Mouse (Mus musculus): ENCODE measurements at regions not wholly inside any gene's neighbourhood (a gene's known extent, or its start where the extent isn't known, plus 50 kb on each side); places are given as distances from the start of the nearest gene placed in this dataset.
A peak's percentile ranks its signal among the peaks of the same experiment; 100 is the strongest.

- no peak for DNase-seq
Measured at GRCm38 (mm10) chr5:18080761-18081160, 118.4 kb downstream of the Gnat3 start.

DNA sequence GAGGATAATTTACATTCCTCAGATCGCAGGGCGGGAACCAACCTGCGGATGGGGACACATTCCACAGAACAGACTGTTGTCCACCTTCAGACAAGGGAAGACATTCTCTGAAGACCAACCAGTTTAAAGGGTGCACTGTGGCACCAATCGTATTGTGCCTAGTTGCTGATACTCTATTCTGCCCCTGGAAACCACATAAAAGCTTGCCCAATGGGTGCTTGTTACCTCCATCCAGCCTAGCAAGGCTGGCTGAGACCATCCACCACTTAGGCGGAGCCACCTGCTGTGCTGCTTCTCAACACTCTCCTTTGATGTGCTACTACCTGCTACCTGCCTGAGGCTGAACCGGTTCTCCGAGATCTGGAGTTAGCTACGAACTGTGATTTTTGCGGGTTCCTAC, 119.9 kb downstream of the Gnat3 start:
- no peak for DNase-seq

DNA sequence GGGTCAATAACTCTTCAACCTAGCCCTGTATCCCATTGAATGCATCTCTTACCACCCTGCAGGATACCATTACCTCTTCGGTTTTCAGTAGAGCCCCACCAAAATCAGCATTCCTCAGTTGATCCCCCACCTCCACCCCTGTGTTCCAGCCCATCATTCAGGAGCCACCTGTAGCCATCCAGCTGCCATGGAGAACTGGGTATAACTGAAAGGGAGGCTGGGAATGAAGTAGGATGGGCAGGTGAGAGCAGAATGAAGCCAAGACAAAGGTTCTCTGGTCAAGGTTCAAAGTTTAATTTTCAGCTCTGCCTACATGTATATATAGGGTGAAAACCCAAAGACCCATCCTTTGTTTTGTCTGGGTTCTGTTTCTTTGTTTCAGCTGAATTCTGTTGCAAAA, 121.4 kb downstream of the Gnat3 start:
- DNase-seq, result no peak

DNA sequence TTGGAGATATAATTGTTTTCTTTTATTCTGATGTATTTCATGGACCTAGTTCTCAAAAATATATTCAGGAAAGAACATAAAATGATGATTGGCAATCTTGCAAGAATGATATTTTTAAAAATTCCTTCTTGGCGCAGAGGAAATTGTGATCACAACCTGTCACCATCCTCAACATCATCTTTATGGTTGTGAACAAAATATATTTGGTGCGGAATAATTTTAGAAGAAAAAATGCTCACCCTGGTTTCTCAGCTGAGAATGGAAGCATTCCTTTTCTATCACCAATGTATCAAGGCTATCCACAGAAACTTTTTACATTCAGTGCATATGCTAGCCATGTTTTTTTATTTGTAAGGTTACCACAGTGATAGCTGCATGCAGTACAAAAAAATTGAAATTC, 123.1 kb downstream of the Gnat3 start:
- no peak for DNase-seq

DNA sequence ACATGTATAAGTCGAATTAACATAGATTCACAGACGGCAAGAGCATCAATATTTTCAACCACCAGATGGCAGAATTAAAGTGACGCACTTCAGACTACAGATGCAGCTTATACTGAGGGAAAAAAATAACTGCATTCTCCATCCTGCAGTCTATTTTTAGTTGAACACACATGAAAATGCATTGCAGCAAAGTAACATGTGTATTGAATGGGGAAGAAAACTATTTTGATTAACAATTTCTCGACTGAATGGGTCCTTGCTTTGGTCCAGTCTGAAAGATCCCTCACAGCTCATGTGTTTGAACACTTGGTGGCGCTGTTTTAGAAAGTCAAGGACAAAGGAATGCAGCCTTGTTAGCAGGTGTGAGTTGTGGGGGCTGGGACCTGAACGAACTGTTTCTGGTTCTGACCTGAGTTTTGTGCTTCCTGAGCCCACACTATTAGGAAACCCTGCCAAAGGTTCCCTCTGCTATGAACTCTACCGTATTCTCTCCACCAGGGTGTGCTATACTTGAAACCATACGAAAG, 125.6 kb downstream of the Gnat3 start:
- peak; percentile 73 for DNase-seq

DNA sequence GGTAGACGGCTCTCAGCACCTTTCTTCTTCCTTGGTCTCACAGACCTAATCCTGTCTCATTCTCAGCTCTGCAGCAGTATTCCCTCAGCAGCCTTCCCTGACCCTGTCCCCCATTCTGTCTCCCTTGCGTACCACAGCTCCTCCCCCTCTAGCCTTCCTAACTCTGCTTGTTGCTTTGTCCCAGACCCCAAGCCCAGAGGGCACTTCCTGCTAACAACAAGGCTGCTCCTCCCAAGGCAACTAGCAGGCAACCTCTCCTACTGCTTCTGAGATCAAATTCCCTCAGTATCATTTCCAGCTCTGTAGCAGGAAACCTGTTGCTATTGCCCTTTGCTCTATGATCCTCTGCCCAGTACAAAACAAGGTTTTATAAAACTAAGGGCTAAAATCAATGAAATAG, 127.6 kb downstream of the Gnat3 start:
- no peak for DNase-seq

GRCm38 (mm10) chr5:18114905-18115689, 152.7 kb downstream of the Gnat3 start:
- DNase-seq, result no peak

DNA sequence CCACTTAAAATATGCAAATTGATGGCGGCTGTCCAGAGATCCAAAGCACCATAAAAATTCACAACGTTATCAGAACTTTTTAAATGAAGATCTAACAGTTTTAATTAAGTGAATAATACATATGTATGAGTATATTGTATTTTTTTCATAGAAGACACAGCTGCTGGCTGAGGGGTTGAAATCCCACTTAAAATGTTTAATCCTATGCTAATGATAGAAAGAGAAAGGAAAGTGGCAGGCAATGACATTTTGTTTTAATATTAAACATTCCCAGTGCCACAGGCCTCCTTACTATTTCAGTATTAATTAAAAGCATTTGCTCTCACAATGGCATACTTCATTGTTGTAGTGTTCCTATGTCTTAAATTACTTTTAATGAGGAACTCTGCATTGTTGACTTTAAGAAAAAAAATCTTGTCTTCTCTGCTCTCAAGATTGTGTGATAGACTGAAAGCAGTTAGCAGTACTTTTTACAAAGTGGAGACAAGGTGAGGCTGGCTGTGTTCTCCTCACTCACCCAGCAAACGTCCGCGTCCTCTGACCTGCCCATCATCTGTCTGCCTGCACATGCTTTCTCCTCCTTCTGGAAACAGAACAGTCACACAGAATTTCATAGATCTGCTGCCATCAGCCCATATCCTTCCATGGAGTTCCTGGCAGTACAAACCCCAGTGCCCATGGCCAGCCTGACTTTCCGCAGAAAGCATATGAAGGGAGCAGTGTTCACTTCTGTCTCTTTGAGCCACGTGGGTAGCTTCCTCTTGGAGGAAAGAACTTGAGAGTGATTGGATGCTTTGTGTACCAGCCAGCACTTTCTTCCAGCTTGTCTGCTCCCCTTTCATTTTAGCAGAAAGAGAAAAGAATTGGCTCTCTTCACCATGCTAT, 173.7 kb downstream of the Gnat3 start:
- no peak for DNase-seq

- no peak for DNase-seq
Measured at GRCm38 (mm10) chr5:18137450-18138061, 175.2 kb downstream of the Gnat3 start.

DNA sequence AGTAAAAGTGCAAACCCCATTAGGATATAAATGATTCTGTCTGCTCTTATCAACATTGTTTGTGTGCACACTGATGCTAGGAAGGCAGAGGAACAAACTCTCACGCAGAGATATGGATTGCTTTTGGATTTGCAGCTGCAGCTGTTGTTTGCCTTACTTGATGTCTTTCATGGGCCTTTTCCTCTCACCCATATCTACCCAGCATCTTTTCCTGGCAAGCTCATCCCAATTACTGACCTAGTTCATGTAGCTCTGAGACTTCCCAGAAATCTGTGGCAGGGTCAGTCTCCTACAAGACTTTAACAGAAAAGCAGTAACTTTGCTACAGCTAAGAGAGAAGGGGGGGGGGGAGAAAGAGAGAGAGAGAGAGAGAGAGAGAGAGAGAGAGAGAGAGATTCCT, 189.9 kb downstream of the Gnat3 start:
- DNase-seq, result no peak

DNA sequence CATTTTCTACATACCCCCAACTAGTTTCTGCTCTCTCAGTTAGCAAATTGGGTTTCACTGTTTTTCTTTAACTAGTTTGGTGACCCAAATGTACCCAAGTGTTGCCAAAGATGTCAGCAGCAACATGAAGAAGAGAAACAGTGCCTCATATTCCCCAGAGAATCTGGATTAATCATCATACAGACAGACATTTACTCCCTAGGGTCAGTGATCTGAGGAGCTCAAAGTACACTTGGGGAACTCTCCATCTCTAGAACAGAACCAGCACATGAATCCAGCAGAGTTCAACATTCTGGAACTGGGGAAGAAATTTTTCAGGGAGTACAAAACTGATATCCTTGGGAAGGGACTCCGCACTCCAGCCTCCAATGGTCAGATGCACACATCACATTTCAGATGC, 191.4 kb downstream of the Gnat3 start:
- DNase-seq, result no peak

- DNase-seq, result no peak
Measured at GRCm38 (mm10) chr5:18163515-18163914, 196.6 kb downstream of the Gnai1 start.

DNA sequence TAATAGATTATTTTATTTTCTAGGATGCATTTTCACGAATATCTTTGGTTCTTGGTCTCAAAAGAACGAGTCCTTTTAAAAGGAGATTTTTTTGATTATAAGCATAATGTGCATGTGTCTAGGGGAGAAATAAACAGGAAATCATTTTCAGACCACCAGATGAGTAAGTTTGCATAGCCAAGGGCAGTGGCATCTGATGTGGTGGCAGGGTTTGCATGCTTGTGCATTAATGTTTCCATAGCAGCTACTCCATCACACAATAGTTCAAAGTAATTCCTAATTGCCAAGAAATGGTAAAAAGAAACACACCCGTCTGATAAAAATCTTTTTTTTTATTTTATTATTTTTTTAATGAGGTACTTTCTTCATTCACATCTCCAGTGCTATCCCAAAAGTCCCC, 182.3 kb downstream of the Gnai1 start:
- no peak for DNase-seq

DNA sequence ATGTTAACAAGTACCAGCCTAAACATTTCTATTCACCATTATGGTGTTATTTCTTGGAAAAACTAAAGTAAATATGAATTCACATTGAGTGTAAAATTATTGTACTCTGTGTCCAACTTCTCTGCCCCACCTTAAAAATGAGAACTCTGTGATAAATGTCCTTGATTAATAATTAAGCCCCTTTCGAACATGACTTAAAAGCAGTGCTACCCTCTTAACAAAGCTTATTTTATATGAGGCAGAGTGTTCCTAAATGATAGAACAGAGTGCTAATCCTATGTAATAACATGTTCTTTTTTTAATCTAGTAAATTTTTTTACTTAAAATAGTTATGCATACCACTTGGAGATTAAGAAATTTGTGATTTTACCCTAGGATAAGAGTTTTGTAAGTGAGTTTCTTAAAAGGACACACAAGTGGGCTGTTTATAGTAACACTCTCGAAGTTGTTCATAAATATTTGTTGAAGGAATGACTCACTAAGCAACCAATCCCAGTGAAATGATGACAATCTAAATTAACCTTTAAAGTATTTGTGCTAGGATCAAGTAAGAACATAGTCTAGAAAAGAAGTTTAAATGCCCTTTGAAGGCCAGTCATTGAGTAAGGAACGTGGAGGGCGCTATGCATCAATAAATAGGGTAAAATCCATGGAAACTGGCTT, 148.6 kb downstream of the Gnai1 start:
- no peak for DNase-seq
